Mouse (Mus musculus): ENCODE measurements at regions not wholly inside any gene's neighbourhood (a gene's known extent, or its start where the extent isn't known, plus 50 kb on each side); places are given as distances from the start of the nearest gene placed in this dataset.

- ChIA-PET CTCF (interaction anchor here in 1 of 4 experiments (0.7 kb wide), 1 partner anchor 219 kb away, joined by 3 read pairs; no protein-coding TSS in a partner anchor), POLR2A (no interaction called here)
These were observed 80.0 kb downstream of the Tex36 start for GRCm38 (mm10) chr7:133521936-133522335.

- POLR2A ChIA-PET: no interaction called here
- CTCF ChIA-PET: no interaction called here
These were observed 83.0 kb downstream of the Tex36 start for GRCm38 (mm10) chr7:133518926-133519325.

GRCm38 (mm10) chr7:133517576-133517975 is 84.4 kb downstream of the Tex36 start:
- ChIA-PET POLR2A (interaction anchor here in 1 of 4 experiments (0.6 kb wide), 1 partner anchor 120 kb away, joined by 3 read pairs; the partner anchor contains the start of gene Edrf1), CTCF (no interaction called here)

- ChIA-PET CTCF (interaction anchor here in 1 of 4 experiments (1.1 kb wide), 1 partner anchor 11 kb away, joined by 3 read pairs; no protein-coding TSS in a partner anchor), POLR2A (no interaction called here)
These were observed 91.0 kb downstream of the Tex36 start for GRCm38 (mm10) chr7:133510926-133511325.

GRCm38 (mm10) chr7:133509486-133509885 is 92.5 kb downstream of the Tex36 start:
- ChIA-PET CTCF (no interaction called here), POLR2A (interaction anchor here in 1 of 4 experiments (0.5 to 0.7 kb wide), 2 partner anchors 132 to 899 kb away, joined by 3 to 5 read pairs; no protein-coding TSS in a partner anchor)

- POLR2A ChIA-PET: no interaction called here
- CTCF ChIA-PET: no interaction called here
These were observed 93.5 kb downstream of the Tex36 start for GRCm38 (mm10) chr7:133508370-133509012.

GRCm38 (mm10) chr7:133505628-133506027 is 96.3 kb downstream of the Tex36 start:
- CTCF ChIA-PET: interaction anchor here in 1 of 4 experiments (1.4 kb wide), 1 partner anchor 51 kb away, joined by 4 read pairs; no protein-coding TSS in a partner anchor
- POLR2A ChIA-PET: interaction anchor here in 2 of 4 experiments (0.8 to 1.5 kb wide), 2 partner anchors 96 to 131 kb away, joined by 3 read pairs; partner anchors contain the start of gene Tex36 (in 1 of the 2)

GRCm38 (mm10) chr7:133503946-133504345 is 98.0 kb downstream of the Tex36 start:
- ChIA-PET CTCF (interaction anchor here in 1 of 4 experiments (0.6 kb wide), 1 partner anchor 259 kb away, joined by 3 read pairs; no protein-coding TSS in a partner anchor), POLR2A (no interaction called here)

- ChIA-PET POLR2A (no interaction called here), CTCF (interaction anchor here in 1 of 4 experiments (1.7 kb wide), 1 partner anchor 53 kb away, joined by 4 read pairs; no protein-coding TSS in a partner anchor)
These were observed 99.2 kb downstream of the Tex36 start for GRCm38 (mm10) chr7:133502731-133503130.

- ChIA-PET CTCF (no interaction called here), POLR2A (no interaction called here)
These were observed 104.4 kb downstream of the Tex36 start for GRCm38 (mm10) chr7:133497551-133497950.

- POLR2A ChIA-PET: no interaction called here
- CTCF ChIA-PET: no interaction called here
These were observed 106.9 kb downstream of the Tex36 start for GRCm38 (mm10) chr7:133494982-133495550.

- POLR2A ChIA-PET: no interaction called here
- CTCF ChIA-PET: no interaction called here
These were observed 107.5 kb downstream of the Tex36 start for GRCm38 (mm10) chr7:133494256-133494981.

GRCm38 (mm10) chr7:133492626-133493025 is 109.3 kb downstream of the Tex36 start:
- CTCF ChIA-PET: interaction anchor here in 2 of 4 experiments (0.5 to 0.6 kb wide), 2 partner anchors 172 to 317 kb away, joined by 3 read pairs; no protein-coding TSS in a partner anchor
- POLR2A ChIA-PET: no interaction called here

GRCm38 (mm10) chr7:133487887-133488630 is 113.9 kb downstream of the Tex36 start:
- CTCF ChIA-PET: no interaction called here
- POLR2A ChIA-PET: interaction anchor here in 1 of 4 experiments (0.8 kb wide), 1 partner anchor 29 kb away, joined by 3 read pairs; no protein-coding TSS in a partner anchor

- POLR2A ChIA-PET: no interaction called here
- CTCF ChIA-PET: no interaction called here
These were observed 117.5 kb downstream of the Tex36 start for GRCm38 (mm10) chr7:133484430-133484841.

GRCm38 (mm10) chr7:133481529-133481928 is 120.4 kb downstream of the Tex36 start:
- ChIA-PET CTCF (no interaction called here), POLR2A (interaction anchor here in 1 of 4 experiments (1.2 kb wide), 1 partner anchor 126 kb away, joined by 3 read pairs; no protein-coding TSS in a partner anchor)

- CTCF ChIA-PET: interaction anchor here in 2 of 4 experiments (0.5 to 1.2 kb wide), 5 partner anchors 77 to 447 kb away, joined by 3 to 13 read pairs (median 3); no protein-coding TSS in a partner anchor
- POLR2A ChIA-PET: interaction anchor here in 2 of 4 experiments (0.6 to 1.3 kb wide), 4 partner anchors 22 to 162 kb away, joined by 3 to 13 read pairs (median 4); no protein-coding TSS in a partner anchor
These were observed 122.3 kb downstream of the Tex36 start for GRCm38 (mm10) chr7:133479679-133480078.

GRCm38 (mm10) chr7:133477933-133478332 is 124.0 kb downstream of the Tex36 start:
- CTCF ChIA-PET: interaction anchor here in 1 of 4 experiments (0.6 kb wide), 1 partner anchor 78 kb away, joined by 4 read pairs; no protein-coding TSS in a partner anchor
- POLR2A ChIA-PET: no interaction called here

GRCm38 (mm10) chr7:133477221-133477620 is 124.7 kb downstream of the Tex36 start:
- ChIA-PET POLR2A (no interaction called here), CTCF (interaction anchor here in 2 of 4 experiments (0.6 to 1.1 kb wide), 2 partner anchors 79 to 291 kb away, joined by 3 to 4 read pairs; no protein-coding TSS in a partner anchor)
